Mouse (Mus musculus) forebrain, embryonic 13.5 days (tissue): ENCODE measurements around the gene Atoh8. TPM values are rescaled to one million over a fixed set of nuclear protein-coding genes. Genes with fewer than 3 reads are reported as not detected.
A peak's percentile ranks its signal among the peaks of the same experiment; 100 is the strongest.

Experiments
- ATAC-seq: fragments of 200-750 bp; cut with Nextera tagmentation; 2 replicates; pipeline ENCODE4 v1.8.0; 2017
- H3K27ac ChIP-seq: fragments of 300-500 bp; sonication (generic); 2 replicates; pipeline ENCODE4 v1.5.1; 2015; ENCODE audit warnings: inconsistent platforms, mild to moderate bottlenecking, moderate library complexity
- H3K27me3 ChIP-seq: fragments of 300-500 bp; sonication (generic); 2 replicates; pipeline ENCODE4 v1.6.1; 2015; ENCODE audit warnings: mild to moderate bottlenecking, inconsistent platforms
- H3K36me3 ChIP-seq: fragments of 300-500 bp; sonication (generic); 2 replicates; pipeline ENCODE4 v1.6.1; 2015; ENCODE audit warnings: mild to moderate bottlenecking, inconsistent platforms; ENCODE audit not compliant: poor library complexity, severe bottlenecking
- H3K4me1 ChIP-seq: fragments of 300-500 bp; sonication (generic); 2 replicates; pipeline ENCODE4 v1.6.1; 2015; ENCODE audit warnings: inconsistent platforms
- H3K4me2 ChIP-seq: fragments of 300-500 bp; sonication (generic); 2 replicates; pipeline ENCODE4 v1.6.1; 2015; ENCODE audit warnings: inconsistent platforms, mild to moderate bottlenecking, moderate library complexity
- H3K4me3 ChIP-seq: fragments of 300-500 bp; sonication (generic); 2 replicates; pipeline ENCODE4 v1.5.1; 2015; ENCODE audit warnings: mild to moderate bottlenecking, inconsistent platforms
- H3K9ac ChIP-seq: fragments of 300-500 bp; sonication (generic); 2 replicates; pipeline ENCODE4 v1.6.1; 2015; ENCODE audit warnings: mild to moderate bottlenecking, inconsistent platforms
- H3K9me3 ChIP-seq: fragments of 300-500 bp; sonication (generic); replicated peaks from 2 replicates; pipeline ENCODE4 v1.6.1; 2016; ENCODE audit warnings: inconsistent platforms
- WGBS: fragments of 180-500 bp; shearing (Covaris S2); methylation state at CpG from one replicate; pipeline ENCODE4 v1.1.7; 2015; 5-methylcytosine and 5-hydroxymethylcytosine counted together
- polyA plus RNA-seq: library from polyadenylated mRNA; unstranded; fragments of >200 nt; fragmentation: Nextera tagmentation; extraction: Ambion mirVana; gene quantifications from 2 replicates; pipeline ENCODE4 v1.2.1, GENCODE M21; 2015

Atoh8 gene
- polyA plus RNA-seq, 1 experiment from 2014 or later = 2.9 TPM

GRCm38 (mm10) chr6:72221271-72221670, 14.1 kb downstream of the Atoh8 start:
- ATAC-seq = no peak
- Histone ChIP-seq H3K9ac (no peak overlapping the region), H3K9me3 (no peaks in the 10 kb centered on the region), H3K27me3 (peaks cover 13% of the 10 kb centered on the region; the same call in 1 of the 2 replicates), H3K4me3 (no peak overlapping the region), H3K4me1 (peaks cover 76% of the 10 kb centered on the region), H3K36me3 (no peaks in the 10 kb centered on the region), H3K4me2 (no peak overlapping the region), H3K27ac (no peak overlapping the region; the same call in 1 of the 2 replicates)
- WGBS = 34% methylated on average over 6 of the region's 6 CpGs

GRCm38 (mm10) chr6:72219549-72219948, 15.8 kb downstream of the Atoh8 start:
- WGBS = 61% methylated on average over 5 of the region's 5 CpGs
- ATAC-seq = no peak
- H3K9me3 ChIP-seq = no peaks in the 10 kb centered on the region
- no peak overlapping the region for H3K4me2 ChIP-seq
- H3K4me1 ChIP-seq = peaks cover 93% of the 10 kb centered on the region
- no peak overlapping the region for H3K27ac ChIP-seq
- peaks cover 13% of the 10 kb centered on the region; the same call in 1 of the 2 replicates for H3K27me3 ChIP-seq
- no peak overlapping the region for H3K4me3 ChIP-seq
- H3K9ac ChIP-seq = no peak overlapping the region
- H3K36me3 ChIP-seq = no peaks in the 10 kb centered on the region

- H3K4me2 ChIP-seq = no peak overlapping the region
- no peak overlapping the region for H3K4me3 ChIP-seq
- 56% methylated on average over 4 of the region's 4 CpGs for WGBS
- no peaks in the 10 kb centered on the region for H3K9me3 ChIP-seq
- H3K27ac ChIP-seq = no peak overlapping the region
- no peak overlapping the region for H3K9ac ChIP-seq
- H3K4me1 ChIP-seq = peaks cover 85% of the 10 kb centered on the region
- H3K36me3 ChIP-seq = no peaks in the 10 kb centered on the region
- ATAC-seq = no peak
- peaks cover 14% of the 10 kb centered on the region; the same call in 1 of the 2 replicates for H3K27me3 ChIP-seq
Observed at GRCm38 (mm10) chr6:72218281-72218680, 17.1 kb downstream of the Atoh8 start.

- Histone ChIP-seq H3K9me3 (no peaks in the 10 kb centered on the region), H3K27ac (peak overlapping the region; percentile 93), H3K27me3 (peaks cover 14% of the 10 kb centered on the region; the same call in 1 of the 2 replicates), H3K4me3 (peak overlapping the region; percentile 11; the same call in 1 of the 2 replicates), H3K36me3 (no peaks in the 10 kb centered on the region), H3K4me1 (peaks cover 76% of the 10 kb centered on the region), H3K9ac (no peak overlapping the region), H3K4me2 (peak overlapping the region; percentile 56)
- ATAC-seq = peak; percentile 30; the same call in 1 of the 2 replicates
- 49% methylated on average over 6 of the region's 6 CpGs for WGBS
Observed at GRCm38 (mm10) chr6:72217415-72217784, 18.0 kb downstream of the Atoh8 start.

GRCm38 (mm10) chr6:72216681-72217414, 18.5 kb downstream of the Atoh8 start:
- H3K36me3 ChIP-seq = no peaks in the 10 kb centered on the region
- H3K4me2 ChIP-seq = peak overlapping the region; percentile 56
- H3K4me1 ChIP-seq = peaks cover 71% of the 10 kb centered on the region
- H3K9ac ChIP-seq = 0 out of 2 replicates have a peak overlapping the region, but pooled peaks have one; percentile 17
- no peaks in the 10 kb centered on the region for H3K9me3 ChIP-seq
- ATAC-seq = peak; percentile 92
- WGBS = 0% methylated on average over 31 of the region's 33 CpGs
- H3K27me3 ChIP-seq = peaks cover 14% of the 10 kb centered on the region; the same call in 1 of the 2 replicates
- H3K4me3 ChIP-seq = peak overlapping the region; percentile 11
- peak overlapping the region; percentile 93 for H3K27ac ChIP-seq

GRCm38 (mm10) chr6:72215582-72215981, 19.8 kb downstream of the Atoh8 start:
- Histone ChIP-seq H3K9me3 (no peaks in the 10 kb centered on the region), H3K9ac (0 out of 2 replicates have a peak overlapping the region, but pooled peaks have one; percentile 6)

GRCm38 (mm10) chr6:72211360-72211759, 24.0 kb downstream of the Atoh8 start:
- H3K4me1 ChIP-seq = peaks cover 27% of the 10 kb centered on the region
- H3K9me3 ChIP-seq = no peaks in the 10 kb centered on the region
- no peak overlapping the region for H3K27ac ChIP-seq
- WGBS = 57% methylated on average over 4 of the region's 4 CpGs
- H3K4me3 ChIP-seq = no peak overlapping the region
- H3K27me3 ChIP-seq = 0 out of 2 replicates have a peak, but pooled peaks cover 4% of the 10 kb centered on the region
- no peak overlapping the region for H3K9ac ChIP-seq
- peaks cover 5% of the 10 kb centered on the region; the same call in 1 of the 2 replicates for H3K36me3 ChIP-seq
- ATAC-seq = no peak
- no peak overlapping the region for H3K4me2 ChIP-seq

More at GRCm38 (mm10) chr6:72215582-72215981, 19.8 kb downstream of the Atoh8 start:
- peaks cover 65% of the 10 kb centered on the region for H3K4me1 ChIP-seq
- peaks cover 14% of the 10 kb centered on the region; the same call in 1 of the 2 replicates for H3K27me3 ChIP-seq
- WGBS = 32% methylated on average over 6 of the region's 6 CpGs
- H3K4me2 ChIP-seq = peak overlapping the region; percentile 56
- no peak for ATAC-seq
- no peaks in the 10 kb centered on the region for H3K36me3 ChIP-seq
- H3K27ac ChIP-seq = peak overlapping the region; percentile 93
- no peak overlapping the region for H3K4me3 ChIP-seq

GRCm38 (mm10) chr6:72210823-72211222, 24.6 kb downstream of the Atoh8 start:
- WGBS = 70% methylated on average over 7 of the region's 7 CpGs
- ATAC-seq = no peak
- 0 out of 2 replicates have a peak, but pooled peaks cover 4% of the 10 kb centered on the region for H3K27me3 ChIP-seq

GRCm38 (mm10) chr6:72209738-72210137, 25.6 kb downstream of the Atoh8 start:
- ATAC-seq = no peak
- H3K27ac ChIP-seq = no peak overlapping the region
- H3K4me1 ChIP-seq = peaks cover 10% of the 10 kb centered on the region
- 0 out of 2 replicates have a peak, but pooled peaks cover 4% of the 10 kb centered on the region for H3K27me3 ChIP-seq
- no peak overlapping the region for H3K4me2 ChIP-seq
- no peak overlapping the region for H3K9ac ChIP-seq
- 95% methylated on average over 7 of the region's 7 CpGs for WGBS
- no peak overlapping the region for H3K4me3 ChIP-seq
- peaks cover 5% of the 10 kb centered on the region; the same call in 1 of the 2 replicates for H3K36me3 ChIP-seq
- H3K9me3 ChIP-seq = no peaks in the 10 kb centered on the region

More at GRCm38 (mm10) chr6:72210823-72211222, 24.6 kb downstream of the Atoh8 start:
- H3K27ac ChIP-seq = no peak overlapping the region
- H3K9me3 ChIP-seq = no peaks in the 10 kb centered on the region
- peaks cover 21% of the 10 kb centered on the region for H3K4me1 ChIP-seq
- H3K4me2 ChIP-seq = no peak overlapping the region
- H3K4me3 ChIP-seq = no peak overlapping the region
- 0 out of 2 replicates have a peak overlapping the region, but pooled peaks have one; percentile 27 for H3K9ac ChIP-seq
- H3K36me3 ChIP-seq = peaks cover 5% of the 10 kb centered on the region; the same call in 1 of the 2 replicates

GRCm38 (mm10) chr6:72208406-72209045, 26.9 kb downstream of the Atoh8 start:
- Histone ChIP-seq H3K27me3 (no peaks in the 10 kb centered on the region), H3K27ac (no peak overlapping the region), H3K4me3 (no peak overlapping the region), H3K36me3 (peaks cover 5% of the 10 kb centered on the region; the same call in 1 of the 2 replicates), H3K4me1 (peaks cover 9% of the 10 kb centered on the region), H3K4me2 (no peak overlapping the region), H3K9ac (no peak overlapping the region), H3K9me3 (no peaks in the 10 kb centered on the region)
- no peak for ATAC-seq
- WGBS = 62% methylated on average over 8 of the region's 8 CpGs

GRCm38 (mm10) chr6:72206021-72206420, 29.4 kb downstream of the Atoh8 start:
- Histone ChIP-seq H3K4me3 (no peak overlapping the region), H3K4me1 (peaks cover 12% of the 10 kb centered on the region), H3K36me3 (peaks cover 5% of the 10 kb centered on the region; the same call in 1 of the 2 replicates), H3K4me2 (no peak overlapping the region), H3K27me3 (no peaks in the 10 kb centered on the region), H3K27ac (no peak overlapping the region), H3K9me3 (no peaks in the 10 kb centered on the region), H3K9ac (no peak overlapping the region)
- ATAC-seq = no peak
- 76% methylated on average over 9 of the region's 9 CpGs for WGBS

- Histone ChIP-seq H3K9ac (no peak overlapping the region), H3K4me3 (no peak overlapping the region), H3K27ac (no peak overlapping the region), H3K36me3 (peaks cover 5% of the 10 kb centered on the region; the same call in 1 of the 2 replicates), H3K9me3 (no peaks in the 10 kb centered on the region), H3K4me2 (no peak overlapping the region), H3K27me3 (no peaks in the 10 kb centered on the region), H3K4me1 (peaks cover 5% of the 10 kb centered on the region; the same call in 1 of the 2 replicates)
- 81% methylated on average over 7 of the region's 7 CpGs for WGBS
- no peak for ATAC-seq
Observed at GRCm38 (mm10) chr6:72204858-72205257, 30.5 kb downstream of the Atoh8 start.
